Mouse (Mus musculus): Measurements from ENCODE around the gene Vmn1r55. TPM values are rescaled to one million over a fixed set of nuclear protein-coding genes. Genes with fewer than 3 reads are reported as not detected.

Vmn1r55 gene
- polyA plus RNA-seq, 1 experiment = 0.04 TPM

- no peak overlapping the region for H3K27ac ChIP-seq (ENCODE audit: insufficient read depth, low read length)
- no peak overlapping the region for H3K4me3 ChIP-seq (ENCODE audit: insufficient read depth, low read length)
- no peaks in the 10 kb centered on the region for H3K4me1 ChIP-seq (ENCODE audit: control insufficient read depth, insufficient read depth, low read length)
- TF ChIP-seq CTCF (IDR thresholded peaks at IDR 0.05; ENCODE audit: borderline replicate concordance, insufficient read depth, low read length) (no peak), POLR2A (IDR thresholded peaks at IDR 0.05; ENCODE audit: low read depth, low read length) (no peak)
Measured at GRCm38 (mm10) chr7:5099796-5100195, 49.7 kb downstream of the Vmn1r55 start.

GRCm38 (mm10) chr7:5098769-5099168 is 50.7 kb downstream of the Vmn1r55 start:
- Histone ChIP-seq H3K4me3 (ENCODE audit: insufficient read depth, low read length) (no peak overlapping the region), H3K27ac (ENCODE audit: insufficient read depth, low read length) (no peak overlapping the region), H3K4me1 (ENCODE audit: control insufficient read depth, insufficient read depth, low read length) (no peaks in the 10 kb centered on the region)
- TF ChIP-seq CTCF (IDR thresholded peaks at IDR 0.05; ENCODE audit: borderline replicate concordance, insufficient read depth, low read length) (no peak), POLR2A (IDR thresholded peaks at IDR 0.05; ENCODE audit: low read depth, low read length) (no peak)

GRCm38 (mm10) chr7:5092831-5093510 is 56.5 kb downstream of the Vmn1r55 start:
- H3K4me3 ChIP-seq (ENCODE audit: insufficient read depth, low read length) = no peak overlapping the region
- TF ChIP-seq CTCF (IDR thresholded peaks at IDR 0.05; ENCODE audit: borderline replicate concordance, insufficient read depth, low read length) = no peak
- TF ChIP-seq POLR2A (IDR thresholded peaks at IDR 0.05; ENCODE audit: low read depth, low read length) = no peak
- no peak overlapping the region for H3K27ac ChIP-seq (ENCODE audit: insufficient read depth, low read length)

DNA sequence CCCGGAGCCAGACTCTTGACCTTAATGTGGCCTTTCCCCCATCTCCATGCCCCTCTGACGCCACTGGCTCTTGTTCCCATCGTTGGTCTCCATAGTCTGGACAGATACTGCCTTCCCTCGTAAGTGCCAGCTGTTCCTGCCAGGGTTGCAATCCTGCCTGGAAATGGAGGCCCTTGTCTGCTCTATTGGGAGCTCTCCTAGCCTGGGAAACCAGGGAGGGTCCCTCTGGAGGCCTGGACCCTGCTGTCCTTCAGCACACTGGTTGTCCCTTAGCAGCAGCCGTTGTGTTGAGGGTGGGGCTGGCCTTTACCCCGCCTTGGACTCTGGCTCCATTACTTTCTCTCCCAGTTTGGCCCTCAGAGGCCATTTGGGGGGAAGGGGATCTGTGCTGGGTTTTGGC is 57.1 kb downstream of the Vmn1r55 start:
- Histone ChIP-seq H3K27ac (ENCODE audit: insufficient read depth, low read length) (no peak overlapping the region), H3K4me3 (ENCODE audit: insufficient read depth, low read length) (no peak overlapping the region), H3K4me1 (ENCODE audit: control insufficient read depth, insufficient read depth, low read length) (no peaks in the 10 kb centered on the region)
- TF ChIP-seq POLR2A (IDR thresholded peaks at IDR 0.05; ENCODE audit: low read depth, low read length) = no peak
- TF ChIP-seq CTCF (IDR thresholded peaks at IDR 0.05; ENCODE audit: borderline replicate concordance, insufficient read depth, low read length) = no peak

More at GRCm38 (mm10) chr7:5092831-5093510, 56.5 kb downstream of the Vmn1r55 start:
- no peaks in the 10 kb centered on the region for H3K4me1 ChIP-seq (ENCODE audit: control insufficient read depth, insufficient read depth, low read length)

GRCm38 (mm10) chr7:5091008-5091728 is 58.3 kb downstream of the Vmn1r55 start:
- no peak for TF ChIP-seq POLR2A (IDR thresholded peaks at IDR 0.05; ENCODE audit: low read depth, low read length)
- TF ChIP-seq CTCF (IDR thresholded peaks at IDR 0.05; ENCODE audit: borderline replicate concordance, insufficient read depth, low read length) = no peak
- Histone ChIP-seq H3K4me1 (ENCODE audit: control insufficient read depth, insufficient read depth, low read length) (no peaks in the 10 kb centered on the region), H3K27ac (ENCODE audit: insufficient read depth, low read length) (no peak overlapping the region), H3K4me3 (ENCODE audit: insufficient read depth, low read length) (no peak overlapping the region)

- Histone ChIP-seq H3K4me3 (ENCODE audit: insufficient read depth, low read length) (no peak overlapping the region), H3K27ac (ENCODE audit: insufficient read depth, low read length) (no peak overlapping the region), H3K4me1 (ENCODE audit: control insufficient read depth, insufficient read depth, low read length) (no peaks in the 10 kb centered on the region)
- TF ChIP-seq CTCF (IDR thresholded peaks at IDR 0.05; ENCODE audit: borderline replicate concordance, insufficient read depth, low read length) (no peak), POLR2A (IDR thresholded peaks at IDR 0.05; ENCODE audit: low read depth, low read length) (no peak)
Measured at GRCm38 (mm10) chr7:5089853-5090252, 59.6 kb downstream of the Vmn1r55 start.

- Histone ChIP-seq H3K4me3 (ENCODE audit: insufficient read depth, low read length) (no peak overlapping the region), H3K27ac (ENCODE audit: insufficient read depth, low read length) (no peak overlapping the region), H3K4me1 (ENCODE audit: control insufficient read depth, insufficient read depth, low read length) (no peaks in the 10 kb centered on the region)
- no peak for TF ChIP-seq CTCF (IDR thresholded peaks at IDR 0.05; ENCODE audit: borderline replicate concordance, insufficient read depth, low read length)
- TF ChIP-seq POLR2A (IDR thresholded peaks at IDR 0.05; ENCODE audit: low read depth, low read length) = no peak
Measured at GRCm38 (mm10) chr7:5087886-5088285, 61.6 kb downstream of the Vmn1r55 start.

GRCm38 (mm10) chr7:5086921-5087440 is 62.5 kb downstream of the Vmn1r55 start:
- Histone ChIP-seq H3K4me1 (ENCODE audit: control insufficient read depth, insufficient read depth, low read length) (peaks cover under 1% of the 10 kb centered on the region; the same call in 1 of the 2 replicates), H3K27ac (ENCODE audit: insufficient read depth, low read length) (no peak overlapping the region), H3K4me3 (ENCODE audit: insufficient read depth, low read length) (no peak overlapping the region)
- TF ChIP-seq CTCF (IDR thresholded peaks at IDR 0.05; ENCODE audit: borderline replicate concordance, insufficient read depth, low read length) = no peak
- TF ChIP-seq POLR2A (IDR thresholded peaks at IDR 0.05; ENCODE audit: low read depth, low read length) = no peak

- Histone ChIP-seq H3K4me1 (ENCODE audit: control insufficient read depth, insufficient read depth, low read length) (peaks cover 2% of the 10 kb centered on the region; the same call in 1 of the 2 replicates), H3K4me3 (ENCODE audit: insufficient read depth, low read length) (no peak overlapping the region), H3K27ac (ENCODE audit: insufficient read depth, low read length) (no peak overlapping the region)
- TF ChIP-seq POLR2A (IDR thresholded peaks at IDR 0.05; ENCODE audit: low read depth, low read length) (no peak), CTCF (IDR thresholded peaks at IDR 0.05; ENCODE audit: borderline replicate concordance, insufficient read depth, low read length) (no peak)
Measured at GRCm38 (mm10) chr7:5085512-5085911, 64.0 kb downstream of the Vmn1r55 start.

Data from embryonic fibroblast, embryonic 13.5 days (primary cell).